Mouse (Mus musculus) spleen, adult 12 weeks (tissue): ENCODE measurements at regions not wholly inside any gene's neighbourhood (a gene's known extent, or its start where the extent isn't known, plus 50 kb on each side); places are given as distances from the start of the nearest gene placed in this dataset.

Experiments used
- DNase-seq: peaks from one replicate; pipeline ENCODE4 v3.0.0; 2022; ENCODE audit warnings: low spot score

DNA sequence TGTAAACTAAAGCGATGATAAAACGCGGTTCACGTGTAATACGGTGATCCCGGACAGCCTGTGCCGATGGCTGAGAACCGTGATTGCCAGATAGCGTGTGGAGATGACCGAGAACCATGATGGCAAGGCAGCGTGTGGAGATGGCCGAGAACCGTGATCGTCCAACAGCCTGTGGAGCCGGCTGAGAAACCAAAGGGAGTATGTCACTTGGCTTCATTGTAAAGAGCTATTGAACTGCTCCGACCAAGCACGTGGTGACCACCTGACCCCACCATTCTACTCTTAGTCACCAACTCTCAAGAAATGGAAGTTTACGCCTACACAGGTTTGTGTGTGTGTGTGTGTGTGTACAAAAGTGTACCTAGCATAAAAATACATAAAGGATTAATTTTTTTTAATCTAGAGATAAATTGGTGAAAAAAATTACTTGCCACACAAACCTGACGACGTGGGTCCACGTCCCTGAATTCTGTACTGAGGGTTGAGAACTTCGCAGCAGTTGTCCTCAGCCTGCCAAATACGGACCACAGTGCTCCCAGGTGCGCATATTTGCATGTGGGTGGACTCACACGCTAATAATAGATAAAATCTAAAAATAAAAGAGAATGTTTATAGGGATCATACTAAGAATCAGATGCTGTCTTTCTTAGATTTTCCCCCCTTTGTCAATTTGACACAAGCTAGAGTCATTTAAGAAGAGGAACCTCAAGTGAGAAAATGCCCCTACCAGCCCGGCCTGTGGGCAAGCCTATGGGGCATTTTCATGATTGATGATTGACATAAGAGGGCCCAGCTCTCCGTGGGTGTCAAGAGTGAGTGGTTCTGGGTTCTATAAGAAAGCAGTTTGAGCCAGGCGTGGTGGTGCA lies 56.6 kb upstream of the Mef2a start:
- no peak for DNase-seq

DNA sequence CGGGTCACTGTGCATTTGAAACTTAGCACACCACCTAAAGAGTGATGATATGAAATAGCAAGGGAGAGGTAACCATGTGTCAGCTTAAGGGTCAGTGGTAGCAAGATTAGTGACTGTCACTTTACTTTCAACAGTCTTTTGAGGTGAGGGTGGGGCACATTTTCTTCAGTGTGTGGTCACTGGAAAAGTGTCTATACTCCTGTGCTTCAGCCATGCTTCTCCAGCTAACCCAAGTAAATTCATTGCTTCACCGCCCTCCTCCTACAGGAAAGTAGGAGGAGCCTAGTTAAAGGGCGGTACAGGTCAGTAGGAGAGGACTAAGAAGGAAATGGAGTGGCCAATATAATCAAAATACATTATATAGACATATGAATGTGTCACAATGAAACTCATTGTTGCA lies 55.7 kb upstream of the Mef2a start:
- no peak for DNase-seq

DNA sequence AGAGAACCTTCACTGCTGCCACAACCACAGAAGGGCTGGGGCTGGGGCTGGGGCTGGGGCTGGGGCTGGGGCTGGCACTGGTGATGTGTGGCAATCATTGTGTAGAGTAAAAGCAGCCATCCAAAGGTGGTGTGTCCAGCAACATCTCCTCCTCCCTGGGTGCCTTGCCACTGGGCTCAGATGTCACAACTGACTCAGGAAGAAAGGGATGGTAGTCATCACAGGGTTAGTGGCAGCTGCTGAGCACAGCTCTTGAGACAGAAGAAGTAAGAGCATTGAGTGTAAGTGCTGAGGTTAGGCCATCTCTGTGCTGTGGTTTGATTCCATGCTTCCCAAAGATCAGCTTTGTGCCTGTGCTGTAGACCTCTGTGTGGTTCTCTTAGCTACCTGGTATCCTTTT lies 53.4 kb upstream of the Mef2a start:
- no peak for DNase-seq

DNA sequence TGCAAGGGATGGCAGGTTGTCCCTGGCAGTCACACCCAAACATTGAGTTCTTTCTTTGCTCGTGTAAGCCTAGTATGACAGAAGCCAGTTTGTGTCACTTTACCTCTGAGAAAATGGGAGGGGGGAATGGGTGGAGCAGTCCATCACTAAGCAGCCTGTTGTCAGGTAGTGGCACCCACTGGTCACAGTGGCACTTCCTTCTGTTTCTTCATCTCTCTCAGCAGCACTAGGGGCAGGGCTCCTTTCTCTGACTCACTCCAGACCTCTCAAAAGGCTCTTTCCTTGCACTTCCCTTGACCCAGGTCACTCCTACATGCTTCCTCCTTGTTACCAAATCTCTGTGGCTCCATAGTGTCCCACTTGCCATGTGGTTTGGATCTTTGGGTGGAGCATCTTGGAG lies 52.9 kb upstream of the Mef2a start:
- no peak for DNase-seq

DNA sequence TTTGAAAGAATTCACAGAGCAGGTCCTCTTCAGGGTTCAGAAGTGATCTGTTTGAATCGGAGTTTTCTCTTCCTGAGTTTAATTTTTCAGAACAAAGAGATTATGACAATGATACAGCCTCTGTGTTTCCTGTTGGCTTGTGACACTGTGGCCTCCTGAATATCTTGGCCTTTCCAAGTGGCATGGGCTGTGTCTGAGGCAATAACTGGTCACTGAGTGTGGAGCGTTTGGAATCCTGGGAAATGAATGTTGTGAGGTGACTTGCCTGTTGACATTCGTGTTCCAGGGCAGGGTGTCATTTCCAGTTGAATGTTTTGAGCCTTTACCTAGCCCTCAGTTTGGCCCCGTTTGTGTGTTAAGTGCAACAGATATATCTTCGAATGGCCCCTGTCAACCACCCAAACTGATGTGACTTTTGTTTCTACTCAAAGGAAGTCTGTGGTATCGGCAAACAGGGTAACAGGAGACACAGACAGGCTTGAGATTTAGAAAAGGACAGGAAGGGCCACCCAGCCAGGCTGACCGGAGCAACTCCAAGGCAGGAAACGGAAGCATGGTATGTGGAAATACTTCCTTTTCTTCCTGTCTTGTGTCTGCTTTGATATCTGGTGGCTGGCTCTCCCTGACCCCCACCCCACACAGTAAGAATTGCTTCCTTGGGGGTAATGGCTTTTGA lies 52.3 kb upstream of the Mef2a start:
- DNase-seq = no peak
